Mouse (Mus musculus) WW6 (cell line): Measurements from ENCODE around the gene Gpr88.

ENCODE experiments used
- DNase-seq: peaks from one replicate; pipeline ENCODE4 v3.0.0-alpha.2; 2013; ENCODE audit warnings: low read depth, low spot score

Gene Gpr88

GRCm38 (mm10) chr3:116244476-116244875, 8.8 kb downstream of the Gpr88 start:
- DNase-seq: no peak

- no peak for DNase-seq
Measured at GRCm38 (mm10) chr3:116242685-116243084, 10.6 kb downstream of the Gpr88 start.

GRCm38 (mm10) chr3:116237527-116237926, 15.8 kb downstream of the Gpr88 start:
- DNase-seq: no peak

GRCm38 (mm10) chr3:116236856-116237255, 16.4 kb downstream of the Gpr88 start:
- no peak for DNase-seq

GRCm38 (mm10) chr3:116233515-116233914, 19.8 kb downstream of the Gpr88 start:
- no peak for DNase-seq

GRCm38 (mm10) chr3:116232763-116233162, 20.5 kb downstream of the Gpr88 start:
- no peak for DNase-seq

GRCm38 (mm10) chr3:116229336-116229735, 24.0 kb downstream of the Gpr88 start:
- no peak for DNase-seq

GRCm38 (mm10) chr3:116228360-116229245, 24.7 kb downstream of the Gpr88 start:
- no peak for DNase-seq

- no peak for DNase-seq
Measured at GRCm38 (mm10) chr3:116227383-116227782, 25.9 kb downstream of the Gpr88 start.

- no peak for DNase-seq
Measured at GRCm38 (mm10) chr3:116226915-116227314, 26.4 kb downstream of the Gpr88 start.

- no peak for DNase-seq
Measured at GRCm38 (mm10) chr3:116222511-116223243, 30.6 kb downstream of the Gpr88 start.

- peak; percentile 1 for DNase-seq
Measured at GRCm38 (mm10) chr3:116221686-116222010, 31.7 kb downstream of the Gpr88 start.

GRCm38 (mm10) chr3:116220980-116221685, 32.2 kb downstream of the Gpr88 start:
- DNase-seq: no peak

- peak; percentile 5 for DNase-seq
Measured at GRCm38 (mm10) chr3:116217398-116217797, 35.9 kb downstream of the Gpr88 start.

GRCm38 (mm10) chr3:116216261-116216660, 37.0 kb downstream of the Gpr88 start:
- DNase-seq: no peak

GRCm38 (mm10) chr3:116211639-116212038, 41.7 kb downstream of the Gpr88 start:
- no peak for DNase-seq

GRCm38 (mm10) chr3:116210720-116211121, 42.6 kb downstream of the Gpr88 start:
- no peak for DNase-seq

GRCm38 (mm10) chr3:116209214-116209613, 44.1 kb downstream of the Gpr88 start:
- DNase-seq: no peak

GRCm38 (mm10) chr3:116206306-116206834, 46.9 kb downstream of the Gpr88 start:
- DNase-seq: no peak

- no peak for DNase-seq
Measured at GRCm38 (mm10) chr3:116205346-116206219, 47.7 kb downstream of the Gpr88 start.

- DNase-seq: no peak
Measured at GRCm38 (mm10) chr3:116204643-116205042, 48.7 kb downstream of the Gpr88 start.
